Mouse (Mus musculus) frontal cortex, adult 2 months (tissue): ENCODE data around the gene Gm42906. TPM values are rescaled to one million over a fixed set of nuclear protein-coding genes. Genes with fewer than 3 reads are reported as not detected.
A peak's percentile ranks its signal among the peaks of the same experiment; 100 is the strongest.

Experiments
- DNase-seq, 2 experiments: peaks; one replicate each; pipeline ENCODE4 v3.0.0; 2022; ENCODE audit warnings: low spot score in 1 of 2; ENCODE audit errors: extremely low spot score in 1 of 2
- polyA plus RNA-seq: library from polyadenylated mRNA; depleted of rRNA; stranded (reverse); fragments of >200 nt; gene quantifications from 2 replicates; pipeline ENCODE4 v1.2.3, GENCODE M21; 2012

Gm42906 gene
- polyA plus RNA-seq, 1 experiment, result not detected

GRCm38 (mm10) chr5:151315804-151316597 is 112.0 kb downstream of the Gm42906 start:
- DNase-seq, result peak; percentile 4 to 47

GRCm38 (mm10) chr5:151300286-151300685 is 127.7 kb downstream of the Gm42906 start:
- DNase-seq, result no peak

- DNase-seq, result no peak
Measured at GRCm38 (mm10) chr5:151299576-151299975, 128.4 kb downstream of the Gm42906 start.

- no peak for DNase-seq
Measured at GRCm38 (mm10) chr5:151298371-151298770, 129.6 kb downstream of the Gm42906 start.

GRCm38 (mm10) chr5:151296244-151296643 is 131.7 kb downstream of the Gm42906 start:
- DNase-seq, result no peak

GRCm38 (mm10) chr5:151293591-151293990 is 134.4 kb downstream of the Gm42906 start:
- no peak for DNase-seq

- no peak for DNase-seq
Measured at GRCm38 (mm10) chr5:151292310-151292709, 135.7 kb downstream of the Gm42906 start.

GRCm38 (mm10) chr5:151286331-151286730 is 141.6 kb downstream of the Gm42906 start:
- DNase-seq, result no peak

GRCm38 (mm10) chr5:151279531-151279930 is 148.4 kb downstream of the Gm42906 start:
- no peak for DNase-seq

- DNase-seq, result no peak
Measured at GRCm38 (mm10) chr5:151277927-151278326, 150.0 kb downstream of the Gm42906 start.

GRCm38 (mm10) chr5:151275986-151276385 is 152.0 kb downstream of the Gm42906 start:
- DNase-seq, result no peak

GRCm38 (mm10) chr5:151274265-151274664 is 153.7 kb downstream of the Gm42906 start:
- DNase-seq, result no peak

- DNase-seq, result no peak
Measured at GRCm38 (mm10) chr5:151270815-151271214, 157.1 kb downstream of the Gm42906 start.

- DNase-seq, result no peak
Measured at GRCm38 (mm10) chr5:151266896-151267634, 160.9 kb downstream of the Gm42906 start.

GRCm38 (mm10) chr5:151261558-151261957 is 166.4 kb downstream of the Gm42906 start:
- DNase-seq, result no peak

- DNase-seq, result no peak
Measured at GRCm38 (mm10) chr5:151252213-151252612, 175.8 kb downstream of the Gm42906 start.

GRCm38 (mm10) chr5:151251656-151252055 is 176.3 kb downstream of the Gm42906 start:
- DNase-seq, result no peak

GRCm38 (mm10) chr5:151248671-151249620 is 179.0 kb downstream of the Gm42906 start:
- peak; percentile 7 to 38 for DNase-seq

GRCm38 (mm10) chr5:151248084-151248483 is 179.9 kb downstream of the Gm42906 start:
- no peak for DNase-seq

- DNase-seq, result no peak
Measured at GRCm38 (mm10) chr5:151247115-151247875, 180.7 kb downstream of the Gm42906 start.
